Mouse (Mus musculus) yolk sac, embryonic 10.5 days (tissue): ENCODE measurements at regions not wholly inside any gene's neighbourhood (a gene's known extent, or its start where the extent isn't known, plus 50 kb on each side); places are given as distances from the start of the nearest gene placed in this dataset.

ENCODE experiments used
- DNase-seq: peaks from one replicate; pipeline ENCODE4 v3.0.0-alpha.2; 2017; ENCODE audit warnings: low spot score

DNA sequence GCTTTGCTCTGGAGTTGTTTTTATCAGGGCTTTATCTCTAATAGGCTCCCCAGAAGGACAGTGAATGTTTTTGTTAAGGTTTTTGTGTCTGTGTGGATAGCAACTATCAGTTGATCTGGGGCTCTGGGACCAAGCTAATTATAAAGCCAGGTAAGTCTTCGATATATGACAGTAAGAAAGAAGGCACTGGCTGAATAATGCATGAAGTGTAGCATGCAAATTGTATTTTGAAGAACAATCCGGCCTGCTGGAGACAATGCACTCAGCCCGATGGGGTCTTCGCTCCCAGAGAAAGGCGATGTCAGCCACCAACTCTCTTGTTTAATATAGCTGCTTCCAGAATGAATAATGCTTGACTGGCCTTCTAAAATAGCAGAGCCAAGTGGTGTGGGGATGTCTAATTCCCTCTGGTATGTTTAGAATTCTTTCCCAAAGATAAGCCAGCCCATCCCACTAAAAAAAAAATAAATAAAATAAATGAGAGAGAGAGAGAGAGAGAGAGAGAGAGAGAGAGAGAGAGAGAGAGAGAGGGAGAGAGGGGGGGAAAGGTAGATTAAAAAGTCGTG, 68.6 kb downstream of the Dad1 start:
- no peak for DNase-seq

DNA sequence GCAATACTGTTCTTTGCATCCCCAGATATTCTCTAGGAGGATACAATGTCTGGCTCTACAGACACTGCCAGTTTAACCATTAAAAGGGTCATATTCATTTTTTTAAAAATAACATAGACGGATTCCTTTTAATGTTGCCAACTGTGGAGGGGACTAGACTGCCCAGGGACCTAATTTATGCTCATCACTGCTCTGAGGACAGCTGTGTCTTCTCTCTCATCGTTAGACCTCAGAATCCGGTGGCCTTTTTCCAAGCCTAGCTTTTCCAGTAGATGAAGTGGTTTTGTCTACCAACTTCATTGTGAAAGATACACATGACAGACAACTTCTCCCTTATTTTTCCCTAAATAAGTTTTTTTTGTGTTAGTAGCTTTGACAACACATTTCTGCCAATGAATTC, 70.0 kb downstream of the Dad1 start:
- no peak for DNase-seq

DNA sequence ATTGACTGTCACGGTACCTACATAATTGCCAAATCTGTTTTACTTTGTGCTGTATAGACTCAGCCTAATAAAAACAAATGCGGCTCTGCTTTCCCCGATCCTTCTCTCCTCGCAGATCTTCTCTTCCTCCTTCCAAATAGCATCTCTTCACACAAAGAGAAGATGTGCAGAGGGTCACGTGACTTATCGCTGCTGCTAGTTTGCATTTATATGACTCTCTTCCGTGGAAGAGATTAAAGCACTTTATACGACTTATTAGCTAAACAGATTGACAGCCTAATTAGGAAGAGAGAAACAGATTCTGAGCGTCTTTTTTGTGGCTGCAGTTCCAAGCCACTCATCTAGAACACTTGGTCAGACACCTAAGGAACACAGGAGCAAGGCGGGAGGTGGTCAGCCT, 71.1 kb downstream of the Dad1 start:
- DNase-seq, result no peak

DNA sequence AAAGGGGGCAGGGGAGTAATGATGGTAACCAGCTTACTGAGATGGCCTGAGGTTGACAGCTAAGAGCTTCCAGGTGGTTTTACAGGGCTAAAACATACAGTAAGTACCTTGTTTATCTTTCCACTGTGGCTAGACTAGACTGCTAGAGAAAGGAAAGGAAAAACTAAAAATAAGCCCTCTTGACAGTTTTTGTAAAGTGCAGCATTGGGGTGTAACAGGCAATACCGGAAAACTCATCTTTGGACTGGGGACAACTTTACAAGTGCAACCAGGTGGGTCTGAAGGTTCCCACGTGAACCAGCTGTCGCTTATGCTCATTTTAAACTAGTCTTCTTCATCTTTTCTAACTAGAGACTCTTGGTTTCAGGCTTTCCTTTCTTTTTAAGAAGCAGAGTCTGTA, 72.6 kb downstream of the Dad1 start:
- no peak for DNase-seq

DNA sequence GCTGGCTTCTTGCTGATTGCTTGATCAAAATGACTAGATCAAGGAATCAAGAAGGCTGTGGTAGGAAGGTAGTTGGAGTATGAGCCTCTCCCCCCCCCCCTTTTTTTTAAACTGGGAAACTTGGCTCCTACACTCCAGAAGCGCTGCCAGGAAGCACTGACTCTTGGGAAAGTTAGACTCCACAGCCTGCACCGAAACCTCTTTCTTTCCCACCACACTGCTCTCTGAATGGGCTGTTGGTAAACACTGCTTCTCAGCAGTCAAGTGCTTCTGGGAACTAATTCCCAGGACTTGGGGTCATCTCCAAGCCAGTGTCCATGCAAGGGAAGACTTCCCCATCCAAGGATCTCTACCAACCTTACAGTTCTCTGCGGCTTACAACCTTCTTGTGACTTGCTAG, 73.2 kb downstream of the Dad1 start:
- no peak for DNase-seq

DNA sequence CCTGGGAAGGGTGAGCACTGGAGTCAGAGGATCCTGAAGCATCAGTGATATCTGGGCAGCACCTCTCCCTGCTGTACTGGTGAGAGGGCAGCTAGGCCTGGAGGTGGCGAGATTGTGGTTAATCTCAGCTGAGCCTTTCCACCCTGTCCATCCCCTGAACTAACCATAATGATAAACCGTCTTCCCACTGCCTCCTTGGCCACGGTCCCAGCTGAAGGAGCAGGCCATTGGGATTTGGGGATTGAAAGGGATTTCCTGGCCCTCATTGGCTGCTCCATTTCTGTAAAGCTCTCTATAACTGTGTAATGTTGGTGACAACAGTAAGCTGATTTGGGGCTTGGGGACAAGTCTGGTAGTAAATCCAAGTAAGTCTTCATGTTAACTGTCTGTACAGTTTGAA, 73.6 kb downstream of the Dad1 start:
- DNase-seq, result no peak

DNA sequence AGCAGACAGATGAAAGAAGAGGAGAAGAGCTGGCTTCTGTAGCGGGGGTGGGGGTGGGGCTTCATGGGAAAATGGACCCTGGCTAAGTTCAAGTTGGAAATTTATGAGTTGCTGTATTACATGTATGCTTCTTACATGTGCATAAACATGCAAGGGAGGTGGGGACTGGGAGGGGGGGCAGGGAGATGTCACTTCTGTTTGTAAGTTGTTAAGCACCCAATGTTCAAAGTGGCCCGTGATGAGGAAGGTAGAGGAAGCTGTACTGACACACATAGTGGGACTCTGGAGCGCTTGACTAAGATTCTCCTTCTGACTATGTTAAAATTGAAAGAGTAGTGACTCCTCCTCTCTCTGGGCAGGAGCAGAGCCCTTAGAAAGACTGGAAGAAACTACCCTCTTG, 75.0 kb downstream of the Dad1 start:
- DNase-seq, result no peak

DNA sequence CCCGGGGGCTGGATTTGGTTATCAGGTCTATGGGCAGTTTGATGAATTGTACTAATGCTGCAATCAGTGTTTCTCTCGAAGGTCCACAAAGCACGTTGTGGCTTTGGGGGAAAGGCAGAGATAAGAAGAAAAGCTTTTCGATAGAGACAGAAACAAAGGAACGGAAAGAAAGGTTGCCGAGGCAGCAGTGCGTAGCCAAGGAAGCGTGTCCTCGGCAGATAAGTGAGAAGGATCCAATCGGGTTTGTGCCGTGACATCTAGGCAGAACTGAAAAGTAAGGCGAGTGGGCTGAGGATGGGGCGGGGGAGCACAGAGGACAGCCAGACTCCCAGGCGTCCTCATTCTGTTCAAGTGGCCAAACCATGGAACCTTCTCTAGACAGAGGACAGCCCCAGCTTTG, 77.4 kb downstream of the Dad1 start:
- DNase-seq, result no peak

DNA sequence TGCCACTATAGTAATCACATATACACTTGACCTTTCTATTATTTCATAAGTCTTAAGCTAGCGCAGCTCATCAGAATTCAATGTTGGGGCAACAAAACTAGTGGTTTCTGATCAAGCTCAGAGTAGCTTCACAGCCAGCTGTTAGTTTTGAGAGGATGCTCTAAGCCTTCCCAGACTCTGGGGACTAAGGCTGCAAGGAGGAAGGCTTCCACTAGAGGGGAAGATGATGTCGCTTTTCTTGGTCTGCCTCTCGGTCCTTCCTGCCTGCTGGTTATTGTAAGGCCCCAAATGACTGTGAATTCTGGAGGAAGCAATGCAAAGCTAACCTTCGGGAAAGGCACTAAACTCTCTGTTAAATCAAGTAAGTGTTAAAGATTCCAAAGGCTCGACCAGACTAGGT, 78.4 kb downstream of the Dad1 start:
- DNase-seq, result no peak

DNA sequence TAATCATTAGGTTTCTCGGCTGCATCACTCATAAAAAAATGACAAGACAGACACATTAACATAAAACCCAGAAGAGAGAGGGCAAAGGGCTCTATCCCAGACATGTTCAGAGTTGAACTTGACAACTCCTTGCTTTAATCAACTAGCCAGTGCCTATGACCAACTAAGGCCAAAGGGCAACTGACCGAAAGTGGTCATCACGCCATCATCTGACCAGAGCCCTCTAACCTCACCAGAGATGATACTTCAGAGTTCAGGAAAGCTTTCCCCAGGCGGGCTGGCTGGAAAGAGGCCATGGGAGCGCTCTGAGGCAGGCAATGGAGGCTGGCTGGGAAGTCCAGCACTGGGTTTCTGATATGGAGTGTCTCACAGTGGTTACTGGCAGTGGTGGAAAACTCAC, 80.6 kb downstream of the Dad1 start:
- no peak for DNase-seq

DNA sequence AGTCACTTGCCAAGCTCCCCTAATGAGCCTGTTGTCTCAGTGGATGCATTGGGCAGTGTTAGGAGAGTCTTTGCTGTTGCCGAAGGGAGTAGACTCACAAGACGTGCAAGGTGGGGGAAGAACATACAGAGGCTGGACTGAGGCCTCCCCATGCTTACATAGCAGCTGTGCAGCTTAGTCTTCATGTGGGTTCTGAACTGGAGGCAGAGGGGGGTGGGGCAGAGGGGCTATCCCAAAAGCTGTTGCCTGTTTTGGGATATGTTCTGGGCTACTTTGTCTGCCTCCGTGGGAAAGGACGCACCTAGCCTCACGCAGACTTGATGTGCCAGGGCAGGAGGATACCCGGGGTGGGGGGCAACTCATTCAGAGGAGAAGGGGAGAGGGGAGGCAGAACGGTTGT, 84.7 kb downstream of the Dad1 start:
- DNase-seq, result no peak

DNA sequence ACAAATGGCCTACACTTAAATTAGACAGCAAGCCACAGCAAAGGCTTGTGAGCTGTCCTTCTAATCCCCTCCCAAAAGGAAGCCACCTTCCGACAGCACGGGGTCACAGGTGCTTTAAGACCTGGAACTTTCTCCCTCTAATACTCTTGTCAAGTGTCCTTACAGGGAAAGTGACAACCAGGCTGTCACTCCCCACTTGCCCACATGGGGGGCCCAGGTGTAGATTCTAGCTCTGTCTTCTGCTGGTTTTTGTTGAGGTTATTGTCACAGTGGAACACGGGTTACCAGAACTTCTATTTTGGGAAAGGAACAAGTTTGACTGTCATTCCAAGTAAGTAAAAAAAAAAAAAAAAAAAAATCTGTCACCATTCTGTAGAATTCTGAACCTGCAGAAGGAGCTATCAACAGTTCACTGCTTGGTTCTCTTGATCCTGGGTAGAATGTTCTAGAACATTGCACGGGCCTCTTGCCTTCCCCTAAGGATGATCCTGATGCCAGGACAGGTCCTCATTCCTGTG, 85.4 kb downstream of the Dad1 start:
- no peak for DNase-seq

DNA sequence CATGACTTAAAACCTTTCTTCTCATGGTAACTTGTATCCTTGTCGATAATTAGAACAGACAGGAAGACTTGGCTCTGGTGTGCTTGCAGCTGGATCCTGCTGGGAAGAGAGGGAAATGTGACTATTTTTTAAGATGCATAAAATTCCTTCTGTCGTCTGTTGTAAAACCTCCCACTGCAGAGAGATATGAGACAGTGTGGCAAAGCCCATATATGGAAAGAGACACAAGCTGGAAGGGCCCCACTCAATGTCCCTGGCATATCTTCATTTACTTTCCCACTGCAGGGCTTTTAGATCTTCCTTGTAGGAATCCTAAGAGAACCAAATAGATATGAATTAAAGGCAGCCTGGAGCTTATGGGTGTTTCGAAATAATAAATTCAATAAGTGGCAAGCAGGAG, 87.8 kb downstream of the Dad1 start:
- DNase-seq, result no peak

DNA sequence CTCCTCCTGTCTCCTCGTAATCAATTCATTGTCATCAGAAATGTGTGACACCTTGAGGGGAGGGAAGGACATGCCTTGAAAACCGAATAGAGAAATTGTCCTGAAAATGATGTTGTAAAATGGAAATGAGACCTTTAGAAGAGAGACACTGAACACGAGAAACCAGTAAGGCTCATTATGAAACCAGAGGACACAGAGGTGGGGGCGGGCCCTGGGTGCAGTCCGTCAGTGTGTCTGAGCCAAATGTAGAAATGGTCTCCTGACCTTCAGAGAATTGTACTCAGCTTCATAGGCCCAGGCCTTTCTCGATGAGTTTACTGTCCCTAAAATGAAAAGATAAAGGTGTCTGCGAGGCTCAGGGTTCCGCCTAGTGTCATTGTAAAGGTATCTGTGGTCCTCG, 89.0 kb downstream of the Dad1 start:
- DNase-seq, result no peak

DNA sequence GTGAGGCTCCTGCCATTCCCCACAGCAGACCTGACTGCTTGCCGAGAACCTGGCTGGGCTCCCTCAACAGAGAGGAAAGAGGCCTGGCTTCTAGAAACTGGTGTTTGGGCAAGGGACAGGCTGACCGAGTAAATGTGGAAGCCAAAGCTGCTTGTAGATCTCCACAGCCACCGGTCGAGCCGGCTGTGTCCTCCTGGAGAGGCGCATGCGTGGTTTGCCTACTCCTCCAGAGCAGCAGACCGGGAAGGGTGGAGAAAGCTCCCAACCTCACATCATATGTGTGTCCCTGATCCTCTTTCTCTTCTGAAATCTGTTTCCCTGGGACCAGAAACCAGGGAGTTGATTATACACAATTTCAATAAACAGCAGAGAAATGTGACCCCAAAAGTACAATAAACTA, 92.0 kb downstream of the Dad1 start:
- DNase-seq, result no peak

DNA sequence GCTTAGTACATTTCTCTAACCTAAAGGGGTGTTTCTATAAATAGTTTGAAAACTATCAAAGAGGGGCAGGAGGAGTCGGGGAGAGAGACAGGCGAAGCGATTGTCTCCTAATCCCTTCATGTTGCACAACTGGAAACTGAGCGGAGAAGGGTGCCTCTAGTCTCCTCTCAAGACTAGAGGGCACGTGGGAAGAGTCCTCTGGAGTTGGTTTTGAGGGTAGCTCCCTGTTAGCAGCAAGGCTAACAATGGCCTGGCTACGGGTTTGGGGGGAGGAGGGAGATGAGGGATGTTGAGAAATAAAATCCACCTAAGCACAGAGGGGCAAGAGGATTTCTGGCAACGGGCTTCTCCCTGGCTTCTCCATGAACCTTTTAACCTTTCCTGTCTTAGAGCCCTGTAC, 92.7 kb downstream of the Dad1 start:
- DNase-seq, result no peak

DNA sequence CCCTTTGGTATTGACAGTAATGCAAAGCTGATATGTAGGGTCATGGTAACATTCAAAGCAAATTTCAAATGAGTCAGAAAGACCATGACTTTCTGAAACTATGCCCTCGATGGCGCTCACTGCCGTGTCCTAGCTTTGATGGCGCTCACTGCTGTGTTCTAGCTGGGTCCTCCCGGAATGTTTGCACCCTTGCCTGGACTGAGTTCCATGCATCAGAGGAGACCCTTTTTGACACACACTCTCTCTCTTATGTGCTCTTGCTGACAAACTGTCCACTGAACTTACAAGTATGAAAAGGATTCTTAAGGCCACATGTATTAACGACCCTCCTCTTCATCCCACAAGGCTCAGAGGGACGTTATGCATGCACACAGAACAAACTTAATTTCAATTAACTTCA, 94.1 kb downstream of the Dad1 start:
- no peak for DNase-seq

DNA sequence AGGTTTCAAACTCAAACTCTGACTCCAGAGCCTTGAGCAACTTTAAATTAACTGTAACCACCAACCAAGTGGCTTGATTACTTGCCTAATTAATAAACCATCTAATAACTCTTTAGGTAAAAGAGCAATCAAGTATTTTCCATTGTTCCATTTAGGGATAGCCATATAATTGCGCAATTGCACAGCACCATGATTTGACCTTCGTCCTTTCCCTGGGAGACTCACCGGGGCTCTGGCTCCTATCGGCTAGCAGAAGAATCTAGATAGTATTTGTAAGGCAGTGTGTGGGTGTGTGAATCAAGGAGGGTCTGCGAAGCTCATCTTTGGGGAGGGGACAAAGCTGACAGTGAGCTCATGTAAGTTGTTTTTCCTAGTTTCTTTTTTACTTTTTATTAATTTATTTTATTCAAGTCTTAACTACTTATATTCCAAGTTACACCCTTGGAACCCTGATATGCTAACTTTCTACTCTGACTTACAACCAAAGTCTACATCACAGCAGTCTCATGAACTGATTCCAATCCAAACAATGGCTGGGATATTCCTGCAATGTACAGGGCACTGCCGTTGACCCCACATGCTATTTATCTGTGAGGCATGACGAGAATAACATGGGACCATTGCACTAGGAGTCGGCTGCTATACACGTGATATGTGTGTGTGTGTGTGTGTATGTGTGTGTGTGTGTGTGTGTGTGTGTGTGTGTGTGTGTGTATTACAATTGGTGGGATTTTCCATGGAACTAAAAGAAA, 95.5 kb downstream of the Dad1 start:
- DNase-seq, result no peak

DNA sequence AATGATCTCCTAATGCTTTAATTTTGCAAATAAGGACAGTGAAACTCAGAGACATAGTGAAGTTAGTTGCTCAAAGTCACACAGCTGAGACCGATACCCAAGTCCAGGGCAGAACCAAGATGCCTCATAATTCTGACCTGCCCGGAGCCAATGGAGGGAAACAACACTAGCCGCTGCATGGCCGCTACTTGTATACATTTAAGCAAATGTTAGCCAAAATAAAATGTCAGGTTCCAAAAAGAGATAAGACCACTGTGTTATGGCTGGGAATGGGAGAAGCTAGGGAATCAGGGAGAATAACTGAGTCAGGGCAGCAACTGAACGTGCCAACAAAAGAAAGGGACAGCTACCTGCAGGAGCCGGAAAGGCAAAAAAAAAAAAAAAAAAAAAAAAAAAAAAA, 97.4 kb downstream of the Dad1 start:
- no peak for DNase-seq

DNA sequence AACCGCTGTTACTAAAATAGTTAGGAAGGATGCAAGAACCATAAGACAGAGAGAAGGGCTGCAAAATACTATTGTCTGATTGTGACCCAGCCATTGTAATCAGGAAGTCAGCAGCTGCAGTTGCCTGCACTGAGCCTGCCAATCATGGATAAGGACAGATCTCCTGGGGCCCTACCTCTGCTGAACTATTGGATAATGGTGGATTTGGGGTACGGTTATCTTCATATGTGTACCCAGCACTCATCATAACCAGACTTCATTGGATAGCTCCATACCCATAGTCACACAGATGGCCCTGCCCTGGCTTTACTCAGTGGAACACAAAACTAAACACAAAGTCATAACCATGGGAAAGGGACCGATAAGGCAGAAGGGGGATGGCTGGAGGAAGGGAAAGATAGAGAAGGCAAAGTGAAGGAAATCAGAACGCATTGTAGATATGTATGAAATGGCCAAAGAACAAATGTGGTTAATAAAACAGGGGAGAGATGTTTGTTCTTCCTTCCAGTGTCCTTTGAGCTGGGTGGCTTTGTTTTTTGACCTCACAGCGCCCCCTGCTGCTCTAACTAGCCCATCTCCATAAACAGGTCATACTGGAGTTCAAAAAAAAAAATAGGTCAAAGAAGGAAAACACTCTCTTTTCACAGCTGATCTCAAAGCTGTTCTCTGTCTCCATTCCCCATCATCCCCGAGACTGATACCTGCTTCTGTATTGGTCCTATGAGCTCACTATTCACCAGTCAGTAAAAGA, 101.2 kb downstream of the Dad1 start:
- DNase-seq, result peak; percentile 47

DNA sequence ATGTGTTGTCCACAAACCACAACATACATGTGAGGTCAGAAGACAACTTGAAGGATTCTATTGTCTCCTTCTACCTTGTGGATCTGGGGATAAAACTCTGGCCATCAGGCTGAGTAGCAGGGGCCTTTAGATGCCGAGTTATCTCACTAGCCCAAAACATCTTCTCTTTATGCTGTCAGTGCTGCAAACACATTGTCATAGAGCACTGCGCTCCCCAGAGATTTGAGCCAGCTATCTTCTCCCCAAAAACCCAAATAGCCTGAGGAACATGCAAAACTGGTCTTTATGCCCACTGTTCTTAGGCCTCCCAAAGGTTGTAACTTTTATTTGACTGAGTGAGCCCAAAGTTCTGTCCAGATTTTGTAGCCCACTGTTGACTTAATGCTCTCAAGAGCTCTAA, 102.0 kb downstream of the Dad1 start:
- no peak for DNase-seq

DNA sequence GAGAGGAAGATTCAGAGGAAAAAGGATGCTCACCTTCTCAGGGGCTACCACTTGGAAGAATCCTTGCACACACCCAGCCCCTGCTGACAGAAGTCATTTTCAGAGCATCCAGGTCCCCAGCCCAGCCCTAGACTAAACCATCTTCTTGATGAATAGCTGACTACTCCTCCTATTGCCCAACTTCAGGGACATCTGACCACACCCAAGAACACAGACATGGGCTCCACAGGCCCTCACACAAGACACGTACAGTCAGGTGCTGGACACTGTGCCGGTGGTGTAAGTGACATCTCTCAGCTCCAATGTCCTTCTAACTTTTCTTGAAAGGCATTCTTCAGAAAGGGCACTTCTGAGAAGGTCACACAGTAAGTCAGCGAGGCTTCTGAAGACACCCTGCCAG, 102.6 kb downstream of the Dad1 start:
- no peak for DNase-seq

DNA sequence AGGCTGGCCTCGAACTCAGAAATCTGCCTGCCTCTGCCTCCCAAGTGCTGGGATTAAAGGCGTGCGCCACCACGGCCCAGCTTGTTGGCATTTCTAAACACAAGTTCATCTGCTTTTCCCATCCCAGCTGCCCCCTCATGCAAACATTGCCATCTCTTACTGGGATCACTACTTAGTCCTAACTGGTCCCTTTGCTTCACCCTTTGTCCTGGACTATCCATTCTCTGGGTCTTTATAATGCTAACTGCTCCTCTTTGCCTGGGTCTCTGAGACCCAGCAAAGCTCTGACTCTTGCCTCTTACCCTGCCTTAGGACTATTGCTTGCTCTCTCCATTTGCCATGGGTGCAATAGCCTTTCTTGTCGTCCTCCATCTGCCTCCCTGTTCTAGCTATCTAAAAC, 103.7 kb downstream of the Dad1 start:
- DNase-seq, result no peak
